8 mouse cellular contexts compared by ENCODE assay signal in the genomic region with DNA sequence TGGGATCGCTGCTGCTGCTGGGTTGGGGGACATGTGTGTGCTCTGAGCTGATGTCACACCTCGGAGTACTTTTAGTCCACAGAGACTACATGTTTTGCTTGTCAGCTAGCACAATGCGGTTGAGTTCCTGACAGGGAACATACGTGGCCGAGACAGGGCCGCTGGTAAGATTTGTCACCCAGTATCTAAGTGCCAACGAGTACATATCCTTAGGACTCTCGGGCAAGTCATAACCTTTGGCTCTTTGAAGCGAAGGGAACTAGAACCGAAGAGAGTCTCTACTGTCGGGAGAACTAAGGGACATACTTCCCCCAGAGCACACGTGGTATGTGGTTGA. TPM values are rescaled to one million over a fixed set of nuclear protein-coding genes. Genes with fewer than 3 reads are reported as not detected.
DNase-seq lines count a peak whose midpoint lies in the region; ATAC-seq and TF ChIP-seq lines count a peak whose summit lies in the region.

No protein-coding gene starts in this region.

- H3K4me1 ChIP-seq in lung, adult 2 months (ENCODE audit: control insufficient read depth, insufficient read depth, low read length): peaks cover 8% of the 10 kb centered on the region; the same call in 1 of the 2 replicates
- H3K4me1 ChIP-seq in forebrain, embryonic 15.5 days: peaks cover 21% of the 10 kb centered on the region
- H3K4me1 ChIP-seq in liver, embryonic 16.5 days (ENCODE audit: control insufficient read depth, low read depth, low read length): peaks cover 19% of the 10 kb centered on the region
- peaks cover 16% of the 10 kb centered on the region; the same call in 1 of the 2 replicates for H3K4me1 ChIP-seq in stomach, embryonic 14.5 days (ENCODE audit: control insufficient read depth, insufficient read depth, low read length)

- H3K4me2 ChIP-seq in forebrain, embryonic 15.5 days (replicated peaks): peak overlapping the region; percentile 77
- H3K4me2 ChIP-seq in liver, embryonic 16.5 days (ENCODE audit: low read depth, low read length): peak overlapping the region; percentile 53
- peak overlapping the region; percentile 80 for H3K4me2 ChIP-seq in stomach, embryonic 14.5 days (replicated peaks; ENCODE audit: low read depth, low read length)

- peaks cover 17% of the 10 kb centered on the region for H3K36me3 ChIP-seq in forebrain, embryonic 15.5 days
- peaks cover 9% of the 10 kb centered on the region; the same call in 1 of the 2 replicates for H3K36me3 ChIP-seq in liver, embryonic 16.5 days (ENCODE audit: control insufficient read depth, insufficient read depth)
- H3K36me3 ChIP-seq in stomach, embryonic 14.5 days (ENCODE audit: control insufficient read depth, insufficient read depth, low read length): peaks cover 17% of the 10 kb centered on the region

- DNase-seq in lung, adult 2 months: no peak
- DNase-seq in lung, postnatal 25 days (ENCODE audit: low spot score): no peak
- peak; percentile 60 for DNase-seq in T-cell, adult 2 months (ENCODE audit: low spot score)
- no peak for DNase-seq in frontal cortex, postnatal 10 days (ENCODE audit: low spot score in 2 of 2)
- no peak for DNase-seq in right cerebral cortex, postnatal 10 days (ENCODE audit: low spot score in 2 of 2)

- H3K9me3 ChIP-seq in forebrain, embryonic 15.5 days: no peaks in the 10 kb centered on the region
- H3K9me3 ChIP-seq in liver, embryonic 16.5 days (replicated peaks; ENCODE audit: control insufficient read depth, low read length): no peaks in the 10 kb centered on the region
- H3K9me3 ChIP-seq in stomach, embryonic 14.5 days (ENCODE audit: control insufficient read depth, low read depth, low read length): no peaks in the 10 kb centered on the region

- H3K27ac ChIP-seq in forebrain, embryonic 15.5 days (replicated peaks): peak overlapping the region; percentile 95
- H3K27ac ChIP-seq in liver, embryonic 16.5 days (ENCODE audit: low read length): peak overlapping the region; percentile 83
- H3K27ac ChIP-seq in stomach, embryonic 14.5 days (ENCODE audit: low read length): no peak overlapping the region

- H3K9ac ChIP-seq in forebrain, embryonic 15.5 days (replicated peaks): peak overlapping the region; percentile 93
- H3K9ac ChIP-seq in liver, embryonic 16.5 days (ENCODE audit: low read depth, low read length): peak overlapping the region; percentile 95
- H3K9ac ChIP-seq in stomach, embryonic 14.5 days (replicated peaks; ENCODE audit: low read depth, low read length): peak overlapping the region; percentile 92

- TF ChIP-seq POLR2A in lung, adult 2 months (IDR thresholded peaks at IDR 0.05; ENCODE audit: borderline replicate concordance, extremely low read depth, low read depth, low read length): no peak

- H3K4me3 ChIP-seq in lung, adult 2 months (replicated peaks; ENCODE audit: extremely low read depth, low read depth, low read length): peak overlapping the region; percentile 94
- H3K4me3 ChIP-seq in forebrain, embryonic 15.5 days: peak overlapping the region; percentile 92
- peak overlapping the region; percentile 90 for H3K4me3 ChIP-seq in liver, embryonic 16.5 days (ENCODE audit: low read depth, low read length)
- H3K4me3 ChIP-seq in stomach, embryonic 14.5 days (ENCODE audit: low read depth, low read length): peak overlapping the region; percentile 89

- TF ChIP-seq CTCF in lung, adult 2 months (IDR thresholded peaks at IDR 0.05; ENCODE audit: insufficient read depth, low read length): no peak

- under 1% methylated on average over 12 of the region's 12 CpGs for WGBS in lung, adult 2 months
- WGBS in forebrain, embryonic 15.5 days: 7% methylated on average over 12 of the region's 12 CpGs
- WGBS in liver, embryonic 16.5 days (ENCODE audit: insufficient replicate concordance): 1% methylated on average over 12 of the region's 12 CpGs
- WGBS in stomach, embryonic 14.5 days: 5% methylated on average over 12 of the region's 12 CpGs

- ATAC-seq in forebrain, embryonic 15.5 days (replicated peaks): peak; percentile 2; the same call in 1 of the 2 replicates
- peak; percentile 9 for ATAC-seq in liver, embryonic 16.5 days (ENCODE audit: low read depth)
- ATAC-seq in stomach, embryonic 14.5 days (ENCODE audit: insufficient number of reproducible peaks, insufficient read depth, low FRiP score, low read depth): no peak

- H3K27me3 ChIP-seq in forebrain, embryonic 15.5 days: no peaks in the 10 kb centered on the region
- no peaks in the 10 kb centered on the region for H3K27me3 ChIP-seq in liver, embryonic 16.5 days (ENCODE audit: control insufficient read depth, insufficient read depth, low read depth, low read length)
- H3K27me3 ChIP-seq in stomach, embryonic 14.5 days (ENCODE audit: control insufficient read depth, insufficient read depth, low read length): no peaks in the 10 kb centered on the region

RNA-seq across cellular contexts. Expression of gene Scyl3, which starts 1.5 kb away (rescaled TPM):
- polyA plus RNA-seq in lung, adult 2 months (2012; rRNA removed): 6.3 and 7.1 TPM in 2 replicates
- 17.7 and 17.9 TPM in 2 replicates for polyA plus RNA-seq in forebrain, embryonic 15.5 days (2015; fragmentation: Nextera tagmentation; extraction: Ambion mirVana)
- 8.3 TPM in 2 replicates for polyA plus RNA-seq in liver, embryonic 16.5 days (2015; fragmentation: Nextera tagmentation; extraction: Ambion mirVana)
- 16.6 and 22.6 TPM in 2 replicates for polyA plus RNA-seq in stomach, embryonic 14.5 days (2014; fragmentation: Nextera tagmentation; extraction: Ambion mirVana)
